Comparison of ENCODE assay signal across 20 mouse cellular contexts in the genomic region with DNA sequence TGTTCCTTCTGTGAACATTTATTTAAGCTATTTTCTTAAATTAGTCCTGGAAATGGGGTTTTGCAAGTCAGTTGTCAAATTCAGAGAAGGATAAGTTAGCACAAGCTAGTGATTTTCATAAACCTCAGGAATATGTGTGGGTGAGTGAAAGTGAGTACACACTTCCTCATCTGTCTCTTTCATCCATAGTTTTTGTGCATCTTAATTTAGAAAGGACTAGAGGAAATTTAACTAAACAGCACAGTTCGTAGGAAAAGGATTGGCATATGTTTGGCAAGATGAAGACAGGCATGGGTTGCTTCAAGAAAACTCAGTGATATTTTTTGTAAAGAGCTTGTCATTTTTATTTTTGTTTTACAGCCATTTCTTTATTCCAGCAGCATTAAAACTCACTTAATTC.
"Had no signal": no experiment of that assay in that cellular context is flagged by ENCODE, and none has a peak within 500 bp of the region (broad histone marks: within the 10 kb centered on the region; RNA-seq: fewer than 3 reads in every experiment).

No protein-coding gene starts in this region.

- DNase-seq: cerebellum, adult 8-10 months; cerebellum, adult 9-10 months; cerebellum, adult 9-11 months; cerebellum, postnatal 10 days; cerebellum, postnatal 14 days; cerebellum, postnatal 25 days; cerebellum, postnatal 36 days; embryo, embryonic 11 days; forebrain, postnatal 0 days; gastrocnemius, adult 2 months; gastrocnemius, postnatal 10 days; gastrocnemius, postnatal 14 days; gastrocnemius, postnatal 25 days; gastrocnemius, postnatal 36 days; heart, adult 18-20 months; heart, adult 2 months had no signal

- ATAC-seq: forebrain, embryonic 13.5 days; forebrain, embryonic 14.5 days; forebrain, embryonic 15.5 days; forebrain, embryonic 16.5 days; forebrain, postnatal 0 days had no signal
